Mouse (Mus musculus) retina, postnatal 1 day (tissue): ENCODE data around the gene Il12rb2.
A peak's percentile ranks its signal among the peaks of the same experiment; 100 is the strongest.

Experiments
- DNase-seq: peaks from one replicate; pipeline ENCODE4 v3.0.0-alpha.2; 2012

The Il12rb2 gene

GRCm38 (mm10) chr6:67292042-67292623 lies 83.9 kb downstream of the Il12rb2 start:
- DNase-seq, result no peak

GRCm38 (mm10) chr6:67282897-67283296 lies 93.1 kb downstream of the Il12rb2 start:
- DNase-seq, result no peak

- no peak for DNase-seq
Measured at GRCm38 (mm10) chr6:67281614-67282197, 94.3 kb downstream of the Il12rb2 start.

DNA sequence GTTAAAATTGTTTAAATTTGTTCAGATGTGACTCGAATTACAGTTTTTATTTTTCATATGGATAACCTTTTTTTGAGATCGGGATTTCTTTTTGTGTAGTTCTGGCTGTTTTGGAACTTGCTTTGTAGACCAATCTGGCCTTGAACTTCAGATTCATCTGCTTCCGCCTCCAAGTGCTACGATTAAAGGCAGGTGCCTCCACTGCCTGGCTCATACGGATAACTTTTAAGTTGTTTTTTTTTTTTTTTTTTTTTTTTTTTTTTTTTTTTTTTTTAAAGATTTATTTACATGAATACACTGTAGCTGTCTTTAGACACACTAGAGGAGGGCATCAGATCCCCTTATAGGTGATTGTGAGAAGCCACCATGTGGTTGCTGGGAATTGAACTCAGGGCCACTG lies 98.0 kb downstream of the Il12rb2 start:
- DNase-seq, result no peak

GRCm38 (mm10) chr6:67269459-67269858 lies 106.5 kb downstream of the Il12rb2 start:
- no peak for DNase-seq

DNA sequence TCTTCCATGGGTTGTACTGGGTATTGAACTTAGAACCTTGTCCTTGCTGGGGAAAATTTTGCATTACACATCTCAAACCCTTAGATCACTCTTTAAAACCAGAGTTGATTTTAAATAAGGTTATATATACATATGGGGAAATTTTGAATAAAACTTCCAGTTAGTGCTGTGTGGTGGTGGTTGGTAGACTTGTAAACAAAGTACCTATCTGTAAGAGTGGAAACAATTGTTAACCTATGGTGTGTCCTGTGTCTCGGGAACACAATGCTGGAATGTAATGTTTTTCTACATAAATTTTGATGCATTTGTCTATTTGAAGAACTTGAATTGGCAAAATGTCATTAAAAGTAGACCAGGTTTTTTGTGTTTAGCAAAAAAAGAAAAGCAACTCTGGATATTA lies 107.0 kb downstream of the Il12rb2 start:
- no peak for DNase-seq

DNA sequence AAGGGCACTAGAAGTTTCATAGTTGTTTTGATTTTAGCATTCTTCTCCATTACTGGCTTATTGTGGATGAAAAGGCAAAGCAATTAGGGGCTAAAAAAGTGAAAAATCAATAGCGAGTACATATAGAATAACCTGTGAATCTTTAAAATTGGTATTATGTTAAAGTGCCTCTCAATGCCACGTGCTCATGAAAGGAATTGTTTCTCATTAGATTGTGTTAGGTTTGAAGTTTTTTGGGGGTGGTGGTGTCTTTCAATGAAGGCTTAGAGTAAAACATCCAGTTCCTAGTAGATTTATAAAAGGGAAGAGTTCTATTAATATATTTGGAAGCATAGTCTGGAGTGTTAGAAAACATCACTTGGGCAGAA lies 107.8 kb downstream of the Il12rb2 start:
- DNase-seq, result no peak

GRCm38 (mm10) chr6:67267408-67268244 lies 108.4 kb downstream of the Il12rb2 start:
- DNase-seq, result peak; percentile 55

DNA sequence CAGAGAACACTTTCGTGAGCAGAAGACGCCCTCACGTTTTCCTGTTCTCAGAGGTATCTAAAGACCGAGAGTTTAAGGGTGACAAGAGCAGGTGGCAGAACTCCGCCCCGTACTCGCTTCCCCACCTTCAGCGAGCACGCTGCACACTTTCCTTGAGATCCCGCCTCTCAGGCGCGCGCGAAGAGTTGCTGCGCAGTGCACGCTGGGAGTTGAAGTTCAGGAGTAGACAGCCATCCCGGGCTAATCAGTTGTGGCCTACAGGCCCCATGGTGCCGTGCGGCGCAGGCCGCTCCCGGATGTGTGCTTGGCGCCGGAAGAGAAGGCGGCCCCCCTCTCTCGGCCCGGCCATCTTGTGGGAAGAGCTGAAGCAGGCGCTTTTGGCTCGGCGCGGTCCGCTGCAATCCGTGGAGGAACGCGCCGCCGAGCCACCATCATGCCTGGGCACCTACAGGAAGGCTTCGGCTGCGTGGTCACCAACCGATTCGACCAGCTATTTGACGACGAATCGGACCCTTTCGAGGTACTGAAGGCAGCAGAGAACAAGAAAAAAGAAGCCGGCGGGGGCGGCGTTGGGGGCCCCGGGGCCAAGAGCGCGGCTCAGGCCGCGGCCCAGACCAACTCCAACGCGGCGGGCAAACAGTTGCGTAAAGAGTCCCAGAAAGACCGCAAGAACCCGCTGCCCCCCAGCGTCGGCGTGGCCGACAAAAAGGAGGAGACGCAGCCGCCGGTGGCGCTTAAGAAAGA lies 109.2 kb downstream of the Il12rb2 start:
- DNase-seq, result peak; percentile 98

GRCm38 (mm10) chr6:67266159-67266657 lies 109.8 kb downstream of the Il12rb2 start:
- DNase-seq, result peak; percentile 72

- no peak for DNase-seq
Measured at GRCm38 (mm10) chr6:67264935-67265334, 111.1 kb downstream of the Il12rb2 start.

- no peak for DNase-seq
Measured at GRCm38 (mm10) chr6:67251095-67251494, 124.9 kb downstream of the Il12rb2 start.

- DNase-seq, result no peak
Measured at GRCm38 (mm10) chr6:67244451-67244850, 131.5 kb downstream of the Il12rb2 start.

- no peak for DNase-seq
Measured at GRCm38 (mm10) chr6:67243765-67244420, 132.1 kb downstream of the Il12rb2 start.
